Mouse (Mus musculus): ENCODE results near the gene Adgra1.

The Adgra1 gene

DNA sequence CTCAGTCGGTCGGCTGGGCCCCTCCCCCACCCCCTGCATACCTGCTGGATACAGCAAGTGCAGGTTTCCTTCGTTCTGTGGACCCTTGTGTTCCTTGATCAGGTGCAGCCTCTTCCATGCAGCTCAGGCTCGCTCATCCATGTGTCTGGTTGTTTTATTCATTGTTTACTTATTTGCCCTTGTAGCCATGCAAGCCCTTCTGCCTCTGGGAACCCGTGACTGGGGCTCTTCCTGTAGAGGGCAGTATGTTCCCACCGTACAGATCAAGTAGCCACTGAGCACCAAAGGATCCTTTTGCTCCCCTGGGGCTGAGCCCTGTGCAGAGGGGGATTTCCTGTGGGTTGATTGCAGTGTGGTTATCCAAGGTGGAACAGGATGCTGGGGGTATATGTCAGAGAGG is 71.7 kb downstream of the Adgra1 start:
- peak; percentile 50 for DNase-seq (ENCODE audit: low spot score)

DNA sequence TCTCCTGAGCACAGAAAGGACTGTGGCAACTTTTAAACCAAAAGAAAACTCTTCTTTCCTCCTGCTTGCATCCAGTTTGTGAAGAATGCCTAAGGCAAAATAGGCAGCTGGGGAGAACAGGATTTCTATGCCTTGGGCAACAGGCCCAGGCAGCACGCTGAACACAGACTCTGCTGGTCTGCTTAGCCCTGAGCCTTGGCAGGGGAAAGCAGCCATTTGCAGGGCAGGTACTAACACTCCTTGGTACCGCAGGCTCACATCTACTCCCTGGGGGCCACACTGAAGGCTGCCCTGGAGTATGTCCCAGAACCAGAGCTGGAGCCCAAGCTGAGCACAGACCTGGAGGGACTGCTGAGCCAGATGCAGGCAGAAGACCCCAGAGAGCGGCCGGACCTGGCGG is 74.2 kb downstream of the Adgra1 start:
- no peak for DNase-seq (ENCODE audit: low spot score)

DNA sequence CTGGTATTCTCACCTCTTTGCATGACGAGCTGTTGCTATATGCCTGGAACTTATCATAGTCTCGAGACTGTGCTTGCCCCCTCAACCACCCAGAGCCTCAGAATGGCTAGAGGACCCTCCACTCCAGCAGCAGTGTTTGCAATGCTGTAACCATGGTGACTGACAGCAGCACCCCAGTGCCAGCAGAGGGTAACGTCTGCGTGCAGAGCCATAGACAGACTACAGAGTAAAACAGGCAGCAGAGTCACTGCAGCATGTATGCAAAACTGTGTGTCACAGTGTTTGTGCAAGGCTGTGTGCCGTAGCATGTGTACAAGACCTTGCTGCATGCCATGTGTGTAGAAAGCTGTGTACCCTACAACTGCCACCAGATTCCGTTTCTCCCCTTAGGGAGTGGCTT is 75.5 kb downstream of the Adgra1 start:
- DNase-seq (ENCODE audit: low spot score) = no peak

DNA sequence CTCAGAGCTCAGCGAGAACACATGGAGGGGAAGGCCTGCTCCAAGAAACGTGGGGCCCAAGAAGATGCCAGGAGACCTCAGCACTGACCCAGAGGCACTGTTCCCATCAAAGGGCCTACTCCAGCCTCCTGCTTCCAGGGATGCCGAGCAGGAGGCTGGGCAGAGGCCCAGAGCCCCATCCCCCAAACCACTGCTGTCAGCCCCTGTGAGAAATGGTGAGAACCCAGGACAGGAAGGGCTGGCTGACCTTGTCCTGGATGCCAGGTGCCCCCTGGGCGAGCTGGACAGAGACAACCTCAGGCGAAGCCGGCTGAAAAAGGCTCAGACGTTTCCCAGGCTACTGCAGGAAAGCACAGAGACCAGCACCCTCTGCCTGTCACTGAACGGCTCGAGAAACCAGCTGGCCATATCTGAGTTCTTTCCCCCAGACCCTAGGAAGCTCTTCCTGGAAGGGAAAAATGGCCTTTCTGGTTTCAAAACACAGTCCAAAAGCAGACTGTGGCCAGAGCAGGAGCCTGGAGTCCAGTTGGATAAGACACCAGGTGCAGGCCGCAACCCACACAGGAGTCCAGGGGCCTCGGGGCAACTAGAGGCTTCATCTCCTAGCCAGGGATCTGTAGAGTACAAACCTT is 76.3 kb downstream of the Adgra1 start:
- no peak for DNase-seq (ENCODE audit: low spot score)

DNA sequence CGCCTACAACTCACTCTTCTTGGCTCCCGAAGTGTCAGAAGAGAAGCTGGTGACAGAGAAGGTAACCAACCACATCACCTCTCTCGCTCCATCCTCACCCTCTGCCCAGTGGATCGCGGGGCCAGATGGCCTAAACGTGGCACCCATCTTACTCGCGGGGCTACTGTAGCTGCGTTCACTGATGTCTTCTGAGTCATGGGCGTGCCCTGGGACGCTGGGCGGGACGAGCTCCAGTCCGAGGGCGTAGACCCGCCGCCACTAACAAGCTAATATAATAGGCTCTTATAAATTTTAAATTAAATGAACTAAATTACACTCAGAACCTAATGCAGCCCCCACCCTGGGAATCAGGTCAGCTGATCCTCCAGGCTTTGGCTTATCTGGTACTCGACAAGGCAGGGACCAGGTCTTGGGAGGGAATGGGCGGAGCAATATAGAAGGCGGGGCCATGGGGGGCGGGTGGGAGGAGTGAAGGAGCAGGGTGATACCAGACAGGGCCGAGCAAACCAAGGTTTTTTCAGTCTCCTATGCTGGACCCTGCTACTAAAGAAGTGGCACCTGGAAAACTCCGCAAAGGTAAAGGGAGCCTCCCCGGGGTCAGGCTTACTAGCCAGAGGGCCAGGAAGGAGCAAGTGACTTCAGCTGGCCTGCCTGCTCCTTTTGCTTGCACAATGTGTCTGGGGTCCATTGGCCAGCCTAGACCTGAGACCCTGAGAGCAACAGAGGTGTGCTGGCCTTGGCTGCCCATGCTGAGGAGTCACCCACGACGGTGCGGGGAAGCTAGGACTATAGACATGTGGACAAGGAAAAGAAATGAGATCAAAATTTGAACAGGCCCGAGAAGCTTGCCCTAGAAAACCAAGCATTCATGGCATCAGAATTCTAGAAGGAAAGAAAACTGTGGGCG is 80.4 kb downstream of the Adgra1 start:
- DNase-seq (ENCODE audit: low spot score) = no peak

DNA sequence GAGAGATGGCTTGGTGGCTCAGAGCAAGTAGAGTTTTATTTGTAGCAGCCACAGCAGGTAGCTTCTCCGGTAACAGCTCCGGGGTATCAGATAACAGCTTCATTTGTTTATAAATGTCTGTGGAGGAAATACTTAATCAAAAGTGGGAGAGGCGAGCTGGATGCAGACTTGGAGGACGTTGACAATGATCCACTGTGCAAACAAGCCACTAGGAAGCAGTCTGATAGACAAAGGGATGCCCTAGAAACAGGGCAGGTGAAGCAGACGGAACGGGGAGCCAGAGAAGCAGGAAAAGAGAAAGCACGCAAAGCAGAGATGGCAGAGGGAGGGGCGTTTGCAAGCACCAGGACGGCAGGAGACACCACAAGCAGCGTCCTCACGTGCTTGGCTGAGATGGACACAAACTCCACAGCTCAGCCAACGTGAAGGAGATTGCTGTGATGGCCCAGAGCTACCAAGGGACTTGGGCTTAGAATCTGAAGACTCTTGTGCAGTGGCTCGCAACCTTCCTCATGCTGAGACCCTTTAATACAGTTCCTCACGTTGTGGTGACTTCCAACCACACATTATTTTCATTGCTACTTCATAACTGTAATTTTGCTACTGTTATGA is 81.8 kb downstream of the Adgra1 start:
- no peak for DNase-seq (ENCODE audit: low spot score)

DNA sequence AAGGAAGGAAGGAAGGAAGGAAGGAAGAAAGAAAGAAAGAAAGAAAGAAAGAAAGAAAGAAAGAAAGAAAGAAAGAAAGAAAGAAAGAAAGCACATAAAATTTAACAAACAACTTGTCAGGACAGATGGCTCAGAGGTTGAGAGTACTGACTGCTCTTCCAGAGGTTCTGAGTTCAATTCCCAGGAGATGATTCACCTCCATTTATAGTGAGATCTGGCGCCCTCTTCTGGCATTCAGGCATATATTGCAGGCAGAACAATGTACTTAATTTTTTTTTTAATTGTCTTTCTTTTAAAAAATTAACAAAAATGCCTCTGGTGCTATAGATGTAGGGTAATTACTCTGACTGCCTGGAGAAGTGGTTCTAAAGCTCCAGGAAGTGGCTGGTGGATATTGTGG is 82.4 kb downstream of the Adgra1 start:
- no peak for DNase-seq (ENCODE audit: low spot score)

DNA sequence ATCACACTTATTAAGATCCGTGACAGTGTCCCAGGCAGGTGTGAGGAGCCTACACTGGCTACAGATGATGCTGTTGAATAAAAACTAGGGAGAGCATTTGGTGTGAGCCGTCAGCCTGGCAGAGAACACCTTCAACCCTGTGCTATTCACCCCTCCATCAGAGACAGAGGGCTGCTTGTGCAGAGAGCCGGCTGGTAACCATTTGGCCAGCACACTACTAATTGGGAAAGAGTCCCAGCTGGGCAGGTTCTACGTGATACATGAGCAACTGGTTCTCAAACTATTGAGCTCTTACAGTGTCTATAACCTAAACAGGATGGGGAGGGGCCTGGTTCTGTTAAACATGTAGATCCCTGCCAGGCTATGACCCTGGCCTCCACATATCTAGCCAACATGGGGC is 84.3 kb downstream of the Adgra1 start:
- DNase-seq (ENCODE audit: low spot score) = no peak
